Mouse (Mus musculus) megakaryocyte progenitor cell, adult 5-6 weeks (primary cell): ENCODE results near the gene A430089I19Rik. TPM values are rescaled to one million over a fixed set of nuclear protein-coding genes. Genes with fewer than 3 reads are reported as not detected.
"Not testable (repeated sequence)": the region's sequence is repeated elsewhere in the genome, so short reads cannot be mapped to it uniquely, and the experiment has no call there.

Source experiments
- ATAC-seq: replicated peaks from 2 replicates; pipeline ENCODE4 v1.8.0; 2016; ENCODE audit warnings: mild to moderate bottlenecking, moderate TSS enrichment, inconsistent platforms; ENCODE audit not compliant: poor library complexity
- total RNA-seq, 2 experiments: library from RNA; stranded (forward) in 1 of 2; stranded (reverse) in 1 of 2; fragments of 157-497, 149-512 nt in 1 of 2; fragments of 200-1000 nt in 1 of 2; gene quantifications; 2 replicates each; pipeline versions ENCODE4 v1.2.3 to v1.2.4; 2015 to 2017

A430089I19Rik gene
- total RNA-seq (2015) (not detected in 2 replicates), total RNA-seq (2017) (not detected in 2 replicates)

GRCm38 (mm10) chr5:94306696-94307095, at the start of gene A430089I19Rik:
A430089I19Rik (minus strand) TSS chr5:94306796.
- ATAC-seq = not testable (repeated sequence)

- not testable (repeated sequence) for ATAC-seq
Measured at GRCm38 (mm10) chr5:94339449-94339848, 32.9 kb upstream of the A430089I19Rik start, which contains the start of gene AA792892. AA792892 (plus strand) TSS chr5:94339749.

GRCm38 (mm10) chr5:94314135-94314534, 7.5 kb upstream of the A430089I19Rik start, which contains the start of gene Gm6502:
Gm6502 (plus strand) TSS chr5:94314435.
- not testable (repeated sequence) for ATAC-seq

Other genes starting within 250 kb of the A430089I19Rik start
- not detected in 2 replicates for gene BC061212, start 236.3 kb downstream of the A430089I19Rik start, total RNA-seq (2015)
- not detected in 2 replicates for gene BC061212, start 236.3 kb downstream of the A430089I19Rik start, total RNA-seq (2017)
- not detected in 2 replicates for gene Gm6351, start 230.4 kb downstream of the A430089I19Rik start, total RNA-seq (2015)
- gene Gm6351, start 230.4 kb downstream of the A430089I19Rik start, total RNA-seq (2017) = not detected in 2 replicates
- not detected in 2 replicates for gene Gm3106, start 88.8 kb downstream of the A430089I19Rik start, total RNA-seq (2015)
- gene Gm3106, start 88.8 kb downstream of the A430089I19Rik start, total RNA-seq (2017) = not detected in 2 replicates
- not detected in 2 replicates for gene Gm6502, start 7.6 kb upstream of the A430089I19Rik start, total RNA-seq (2015)
- not detected in 2 replicates for gene Gm6502, start 7.6 kb upstream of the A430089I19Rik start, total RNA-seq (2017)
- gene AA792892, start 33.0 kb upstream of the A430089I19Rik start, total RNA-seq (2015) = not detected in 2 replicates
- gene AA792892, start 33.0 kb upstream of the A430089I19Rik start, total RNA-seq (2017) = not detected in 2 replicates
- gene Gm7682, start 139.0 kb upstream of the A430089I19Rik start, total RNA-seq (2015) = not detected in 2 replicates
- not detected in 2 replicates for gene Gm7682, start 139.0 kb upstream of the A430089I19Rik start, total RNA-seq (2017)
- not detected in 2 replicates for gene Gm3139, start 219.5 kb upstream of the A430089I19Rik start, total RNA-seq (2015)
- gene Gm3139, start 219.5 kb upstream of the A430089I19Rik start, total RNA-seq (2017) = not detected in 2 replicates